Mouse (Mus musculus): ENCODE data around the gene Tuba1c. TPM values are rescaled to one million over a fixed set of nuclear protein-coding genes. Genes with fewer than 3 reads are reported as not detected.
A peak's percentile ranks its signal among the peaks of the same experiment; 100 is the strongest.

Tuba1c gene
- total and polyA plus RNA-seq, 3 experiments = 178 to 390 (median 220) TPM

DNA sequence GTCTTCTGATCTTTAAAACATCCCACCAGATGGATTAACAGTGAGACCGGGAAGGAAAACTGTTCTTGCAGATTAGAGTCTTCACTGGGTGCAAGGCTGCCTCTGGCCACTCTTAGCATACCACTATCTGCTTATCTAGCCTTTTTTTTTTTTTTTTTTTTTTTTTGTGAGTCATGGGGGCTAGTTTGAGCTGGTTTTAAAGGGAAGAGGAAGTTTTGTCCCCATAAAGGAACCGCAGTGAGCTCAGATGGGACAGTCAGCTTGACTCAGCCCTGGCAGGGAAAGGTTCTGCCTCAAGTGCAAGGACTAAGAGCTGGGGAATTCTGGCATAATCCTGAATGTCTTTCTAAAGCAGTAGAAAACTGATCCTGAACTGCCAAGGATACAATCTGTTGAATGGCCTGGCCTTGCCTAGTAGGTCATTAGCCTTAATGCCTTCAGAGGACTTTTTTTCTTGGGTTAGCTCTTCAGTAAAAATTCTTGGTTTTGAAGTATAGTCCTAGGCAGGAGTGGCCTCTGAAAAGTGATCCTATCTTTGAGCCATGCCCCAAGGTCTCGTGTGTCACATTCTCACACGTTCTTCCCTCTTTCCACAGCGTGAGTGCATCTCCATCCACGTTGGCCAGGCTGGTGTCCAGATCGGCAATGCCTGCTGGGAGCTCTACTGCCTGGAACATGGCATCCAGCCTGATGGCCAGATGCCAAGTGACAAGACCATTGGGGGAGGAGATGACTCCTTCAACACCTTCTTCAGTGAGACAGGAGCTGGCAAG, 4.0 kb downstream of the Tuba1c start (continued):
- TF ChIP-seq ETS1 (conservative IDR thresholded peaks at IDR 0.05; ENCODE audit: low read depth, low read length) (peak; percentile 15; the same call in 1 of the 2 replicates), NRF1 (IDR thresholded peaks at IDR 0.05; ENCODE audit: low read depth, low read length) (no peak), CHD2 (IDR thresholded peaks at IDR 0.05; ENCODE audit: low read length) (no peak), KAT2A (IDR thresholded peaks at IDR 0.05; ENCODE audit: insufficient replicate concordance, low read length) (no peak), E2F4 (IDR thresholded peaks at IDR 0.05; ENCODE audit: insufficient replicate concordance, low read depth, low read length) (no peak), JUN (IDR thresholded peaks at IDR 0.05; ENCODE audit: insufficient read depth, low read depth, low read length) (no peak), BHLHE40 (IDR thresholded peaks at IDR 0.05; ENCODE audit: low read depth, low read length) (no peak), ZNF384 (IDR thresholded peaks at IDR 0.05; ENCODE audit: low read depth, low read length) (peak; percentile 94)

DNA sequence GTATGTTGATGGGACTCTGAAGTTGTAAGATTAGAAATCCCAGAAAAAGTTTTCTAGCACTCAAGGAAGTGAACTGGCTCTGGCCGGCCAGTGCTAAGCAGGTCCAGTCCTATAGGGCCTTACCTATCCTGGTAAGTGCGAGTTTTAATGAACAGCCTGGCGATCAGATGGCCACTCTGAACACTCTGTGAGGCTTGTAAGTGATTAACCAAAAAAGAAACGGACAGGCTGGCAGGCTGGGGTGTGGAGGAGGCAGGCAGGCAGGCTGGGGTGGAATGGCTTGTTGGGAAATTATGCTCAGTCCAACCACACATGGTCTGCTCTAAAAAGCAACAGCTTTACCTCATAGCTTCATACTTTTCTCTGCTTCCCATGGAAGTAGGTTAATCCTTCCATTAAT, 5.7 kb downstream of the Tuba1c start:
- no peak overlapping the region for H3K9ac ChIP-seq (ENCODE audit: insufficient read depth, low read depth)
- H3K27ac ChIP-seq (ENCODE audit: insufficient read depth, low read depth) = no peak overlapping the region
- TF ChIP-seq RAD21 (IDR thresholded peaks at IDR 0.05; ENCODE audit: low read depth, low read length) (no peak), JUND (conservative IDR thresholded peaks at IDR 0.05; ENCODE audit: low read depth, low read length) (no peak), E2F4 (IDR thresholded peaks at IDR 0.05; ENCODE audit: insufficient replicate concordance, low read depth, low read length) (no peak), CTCF (conservative IDR thresholded peaks at IDR 0.05 in 1 of 2, IDR thresholded peaks at IDR 0.05 in 1 of 2; ENCODE audit: low read depth in 2 of 2, low read length in 2 of 2) (no peak), CHD2 (IDR thresholded peaks at IDR 0.05; ENCODE audit: low read length) (no peak), ZNF384 (IDR thresholded peaks at IDR 0.05; ENCODE audit: low read depth, low read length) (no peak), USF1 (IDR thresholded peaks at IDR 0.05; ENCODE audit: low read depth, low read length) (no peak), TCF12 (IDR thresholded peaks at IDR 0.05; ENCODE audit: low read depth, low read length) (no peak), MAX (IDR thresholded peaks at IDR 0.05; ENCODE audit: low read length) (no peak), MEF2A (IDR thresholded peaks at IDR 0.05; ENCODE audit: borderline replicate concordance, low read depth, low read length) (no peak)
- no peaks in the 10 kb centered on the region for H3K9me3 ChIP-seq (replicated peaks; ENCODE audit: low read length)
- H3K4me2 ChIP-seq (ENCODE audit: insufficient read depth, low read depth, poor library complexity, severe bottlenecking) = no peak overlapping the region
- DNase-seq (ENCODE audit: extremely low read depth) = no peak
- peaks cover 4 to 29% of the 10 kb centered on the region in 2 experiments; a peak in 3 of 4 replicates for H3K4me1 ChIP-seq (ENCODE audit: control insufficient read depth in 1 of 2, insufficient read depth in 2 of 2)
- in situ Hi-C loops (cut with MboI; ENCODE audit: low pct_ligation_motif_present, low pct_unique_long_range_greater_than_20kb, low sequenced_read_pairs) (no loop called here), dilution Hi-C loops (cut with MboI; ENCODE audit: extremely low pct_ligation_motif_present, extremely low pct_unique_long_range_greater_than_20kb, low sequenced_read_pairs) (no loop called here)
- H3K79me2 ChIP-seq (replicated peaks; ENCODE audit: control insufficient read depth, extremely low read depth, insufficient read depth, poor library complexity, severe bottlenecking) = peaks cover 33% of the 10 kb centered on the region
- no peaks in the 10 kb centered on the region for H3K27me3 ChIP-seq (replicated peaks)
- H3K4me3 ChIP-seq (replicated peaks in 1 of 3; ENCODE audit: low read depth in 2 of 3, low read length in 2 of 3, poor library complexity in 1 of 3) = no peak overlapping the region
- peaks cover 39 to 62% of the 10 kb centered on the region in 2 experiments for H3K36me3 ChIP-seq (replicated peaks in 1 of 2; ENCODE audit: control insufficient read depth in 1 of 2, insufficient read depth in 1 of 2, low read length in 1 of 2)

DNA sequence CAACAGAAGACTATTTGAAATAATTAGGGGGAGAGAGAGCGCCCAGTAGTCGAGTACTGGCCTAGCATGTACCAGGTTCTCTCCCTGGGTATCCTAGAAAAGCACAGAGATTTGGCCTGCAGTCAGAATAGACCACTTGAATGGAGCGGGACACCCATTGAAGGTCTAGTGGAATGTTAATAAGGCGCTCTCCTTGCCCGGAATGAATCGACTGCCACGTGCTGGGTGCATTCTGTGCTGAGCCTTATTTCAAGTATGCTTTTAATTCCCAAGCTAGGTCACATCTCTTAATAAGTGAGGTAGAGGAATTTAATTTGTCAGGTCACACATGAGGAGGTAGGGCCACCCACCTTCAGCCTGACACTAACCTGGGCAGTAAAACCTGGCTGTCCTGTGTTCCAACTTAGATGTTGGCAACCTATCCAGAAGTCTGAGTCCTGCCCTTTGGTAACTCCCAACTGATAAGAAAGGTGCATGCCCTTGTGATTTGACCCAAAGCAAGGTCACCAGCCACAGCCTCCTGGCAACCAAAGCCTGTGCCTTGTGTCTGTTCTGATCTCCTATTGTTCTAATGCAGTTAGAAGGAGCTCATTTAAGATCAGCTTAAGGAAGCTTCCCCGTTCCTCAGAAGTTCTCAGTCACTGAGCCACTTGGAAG, 6.7 kb downstream of the Tuba1c start:
- H3K79me2 ChIP-seq (replicated peaks; ENCODE audit: control insufficient read depth, extremely low read depth, insufficient read depth, poor library complexity, severe bottlenecking) = peaks cover 25% of the 10 kb centered on the region
- no peak for DNase-seq (ENCODE audit: extremely low read depth)
- no peak overlapping the region for H3K4me2 ChIP-seq (ENCODE audit: insufficient read depth, low read depth, poor library complexity, severe bottlenecking)
- dilution Hi-C loops (cut with MboI; ENCODE audit: extremely low pct_ligation_motif_present, extremely low pct_unique_long_range_greater_than_20kb, low sequenced_read_pairs) (no loop called here), in situ Hi-C loops (cut with MboI; ENCODE audit: low pct_ligation_motif_present, low pct_unique_long_range_greater_than_20kb, low sequenced_read_pairs) (no loop called here)
- no peak overlapping the region for H3K4me3 ChIP-seq (replicated peaks in 1 of 3; ENCODE audit: low read depth in 2 of 3, low read length in 2 of 3, poor library complexity in 1 of 3)
- H3K9me3 ChIP-seq (replicated peaks; ENCODE audit: low read length) = no peaks in the 10 kb centered on the region
- H3K4me1 ChIP-seq (ENCODE audit: control insufficient read depth in 1 of 2, insufficient read depth in 2 of 2) = peaks cover 5 to 29% of the 10 kb centered on the region in 2 experiments; a peak in 3 of 4 replicates
- H3K9ac ChIP-seq (ENCODE audit: insufficient read depth, low read depth) = no peak overlapping the region
- TF ChIP-seq SIN3A (IDR thresholded peaks at IDR 0.05; ENCODE audit: low read length) = no peak
- no peak for TF ChIP-seq ELF1 (IDR thresholded peaks at IDR 0.05; ENCODE audit: low read depth, low read length)
- no peak for TF ChIP-seq CHD1 (IDR thresholded peaks at IDR 0.05; ENCODE audit: low read depth, low read length)
- TF ChIP-seq ZC3H11A (IDR thresholded peaks at IDR 0.05; ENCODE audit: low read depth, low read length) = no peak
- no peak for TF ChIP-seq ZMIZ1 (IDR thresholded peaks at IDR 0.05; ENCODE audit: low read depth, low read length)
- peaks cover 39 to 62% of the 10 kb centered on the region in 2 experiments for H3K36me3 ChIP-seq (replicated peaks in 1 of 2; ENCODE audit: control insufficient read depth in 1 of 2, insufficient read depth in 1 of 2, low read length in 1 of 2)
- H3K27me3 ChIP-seq (replicated peaks) = no peaks in the 10 kb centered on the region
- no peak overlapping the region for H3K27ac ChIP-seq (ENCODE audit: insufficient read depth, low read depth)

Data from CH12.LX (cell line).